Mouse (Mus musculus): ENCODE data around the gene Fam168a.

Fam168a gene

DNA sequence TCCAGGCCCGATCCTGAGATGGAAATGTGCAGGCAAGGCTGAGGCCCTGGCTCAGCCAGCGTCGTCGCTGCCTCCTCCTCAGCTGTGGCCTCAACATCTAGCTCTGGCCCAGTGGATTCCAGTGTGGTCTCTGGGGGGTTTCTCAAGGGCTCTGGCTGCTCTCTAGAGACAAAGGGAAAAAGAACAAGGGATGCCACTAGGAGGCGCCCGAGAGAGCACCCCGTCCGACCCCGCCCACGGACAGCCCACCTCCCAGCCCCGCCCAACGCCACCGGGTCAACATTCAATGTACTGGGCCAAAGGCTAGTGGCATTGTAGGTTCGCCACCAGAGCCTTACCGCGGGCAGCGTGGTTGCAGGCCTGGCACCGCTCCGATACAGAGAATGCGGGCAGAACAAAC lies 173.2 kb downstream of the Fam168a start:
- POLR2A ChIA-PET, result interaction anchor here in 3 of 4 experiments (0.6 to 2.8 kb wide), 11 partner anchors 10 to 111 kb away, joined by 3 to 10 read pairs (median 3); partner anchors contain the start of genes Arhgef17 (in 2 of the 3) and Relt (in 2 of the 3)
- CTCF ChIA-PET, result interaction anchor here (0.6 to 3.8 kb wide), 18 partner anchors 8 to 195 kb away, joined by 3 to 16 read pairs (median 4); partner anchors contain the start of gene Relt (in 3 of the 4)

DNA sequence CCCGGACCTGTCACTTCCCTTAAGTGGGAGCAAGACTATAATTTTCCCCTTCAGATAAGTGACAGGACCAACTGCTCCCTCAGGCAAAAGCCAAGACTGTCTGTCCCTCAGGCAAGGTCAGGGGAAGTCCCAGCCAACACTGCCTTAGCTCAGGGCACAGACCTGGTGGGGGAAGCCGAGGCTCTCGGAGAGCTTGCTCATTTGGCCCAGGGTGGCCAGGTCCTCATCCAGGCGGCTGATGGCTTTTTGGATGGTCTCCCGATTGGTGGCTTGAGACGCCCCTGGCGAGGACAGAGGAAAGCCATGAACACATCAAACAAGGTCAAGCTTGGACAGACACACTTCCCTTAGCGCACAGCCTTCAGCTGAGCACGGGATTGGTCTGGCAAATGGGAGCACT lies 175.1 kb downstream of the Fam168a start:
- ChIA-PET CTCF (interaction anchor here in 3 of 4 experiments (0.7 to 3.8 kb wide), 5 partner anchors 9 to 32 kb away, joined by 3 to 16 read pairs (median 5); partner anchors contain the start of gene Relt (in 2 of the 3)), POLR2A (interaction anchor here in 2 of 4 experiments (0.7 to 2.8 kb wide), 3 partner anchors 13 to 18 kb away, joined by 3 to 10 read pairs (median 4); partner anchors contain the start of gene Relt (in 1 of the 2))

DNA sequence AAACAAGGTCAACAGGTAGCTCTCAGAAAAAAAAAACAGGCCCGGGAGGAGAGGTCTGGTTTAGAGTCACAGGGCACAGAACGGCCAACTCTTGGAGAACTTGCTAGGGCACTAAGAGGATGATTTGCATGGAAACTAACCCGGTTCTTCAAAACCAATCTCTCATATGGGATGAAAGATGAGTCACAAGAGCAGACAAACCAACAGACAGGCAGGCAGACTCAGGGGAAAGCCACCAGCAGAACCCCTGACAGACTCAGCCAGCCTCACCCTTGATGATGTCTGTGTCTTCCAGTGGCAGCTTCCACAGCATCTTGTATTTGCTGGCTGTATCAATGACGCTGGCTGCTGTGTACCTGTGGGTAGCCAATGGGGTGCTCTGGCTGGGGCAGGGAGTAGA lies 175.5 kb downstream of the Fam168a start:
- CTCF ChIA-PET, result interaction anchor here in 3 of 4 experiments (0.7 to 3.8 kb wide), 6 partner anchors 10 to 33 kb away, joined by 3 to 16 read pairs (median 4); partner anchors contain the start of gene Relt (in 2 of the 3)
- POLR2A ChIA-PET, result interaction anchor here in 1 of 4 experiments (0.7 kb wide), 1 partner anchor 19 kb away, joined by 4 read pairs; the partner anchor contains the start of gene Relt

DNA sequence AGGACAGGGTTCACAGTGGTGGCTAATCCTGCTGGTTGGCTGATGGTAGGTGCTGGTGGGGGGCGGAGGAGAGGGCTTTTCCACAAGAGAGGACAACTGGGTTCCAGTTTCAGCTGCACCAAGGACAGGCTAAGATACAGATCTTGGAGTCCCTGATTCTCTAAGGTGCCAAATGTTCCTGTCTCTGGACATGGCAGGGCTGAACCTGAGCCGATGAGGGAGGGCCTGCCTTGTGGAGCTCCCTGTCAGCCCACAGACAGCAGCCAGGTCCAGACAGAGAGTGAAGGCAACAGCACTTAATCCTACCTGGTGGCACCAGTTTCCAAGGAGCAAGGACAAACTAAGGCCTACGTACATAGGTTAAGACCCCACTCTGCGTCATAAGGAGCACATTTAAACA lies 178.0 kb downstream of the Fam168a start:
- CTCF ChIA-PET, result interaction anchor here in 1 of 4 experiments (0.7 to 1.2 kb wide), 3 partner anchors 32 to 1092 kb away, joined by 3 to 5 read pairs (median 4); no protein-coding TSS in a partner anchor

DNA sequence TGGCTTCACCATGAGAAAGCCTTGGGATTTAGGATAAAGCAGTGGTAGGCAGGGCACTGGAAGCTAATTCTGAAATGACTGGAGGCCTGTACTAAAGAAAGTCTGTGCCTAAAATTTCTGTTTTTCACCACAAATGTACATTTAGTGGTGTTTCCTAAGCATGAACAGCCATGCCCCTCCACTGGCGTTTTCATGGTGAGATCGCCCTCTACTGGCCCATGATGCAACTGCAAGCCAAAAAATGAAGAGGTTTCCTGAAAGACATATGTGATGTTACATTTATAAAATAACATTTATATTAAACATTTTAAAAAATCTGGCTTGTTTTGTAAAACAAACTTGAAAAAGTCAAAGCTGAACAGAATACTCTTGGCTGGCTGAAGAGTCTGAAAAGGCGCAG lies 180.1 kb downstream of the Fam168a start:
- CTCF ChIA-PET, result interaction anchor here (0.6 to 2.1 kb wide), 27 partner anchors 9 to 526 kb away, joined by 3 to 11 read pairs (median 4); partner anchors contain the start of gene Relt (in 2 of the 4)
- POLR2A ChIA-PET, result interaction anchor here in 2 of 4 experiments (0.6 to 1.5 kb wide), 4 partner anchors 10 to 464 kb away, joined by 3 to 5 read pairs (median 4); partner anchors contain the start of gene Relt (in 1 of the 2)

More for the DNA sequence above, 178.0 kb downstream of the Fam168a start:
- POLR2A ChIA-PET, result interaction anchor here in 1 of 4 experiments (1.0 to 1.7 kb wide), 3 partner anchors 10 to 36 kb away, joined by 3 to 4 read pairs (median 3); no protein-coding TSS in a partner anchor
